Mouse (Mus musculus) neutrophil, adult 5-6 weeks (primary cell): Measurements from ENCODE around the gene Dyrk1a. TPM values are rescaled to one million over a fixed set of nuclear protein-coding genes. Genes with fewer than 3 reads are reported as not detected.

Source experiments
- ATAC-seq: fragments of 151-379, 151-347 bp; 2 replicates; pipeline ENCODE4 v1.8.0; 2017; ENCODE audit warnings: mild to moderate bottlenecking, moderate TSS enrichment; ENCODE audit not compliant: insufficient number of reproducible peaks, poor library complexity, low FRiP score, severe bottlenecking; ENCODE audit errors: extremely low read depth
- total RNA-seq: library from RNA; stranded (forward); fragments of 200-1000 nt; gene quantifications from 2 replicates; pipeline ENCODE4 v1.2.3, GENCODE M21; 2017

Gene Dyrk1a
- 113 and 124 TPM in 2 replicates for total RNA-seq

GRCm38 (mm10) chr16:94569229-94570176 lies at the start of gene Dyrk1a:
Dyrk1a (plus strand) TSS chr16:94570010.
- ATAC-seq = peak; percentile 90

- no peak for ATAC-seq
These were observed 46.0 kb upstream of the Dyrk1a start for GRCm38 (mm10) chr16:94523594-94524377.

DNA sequence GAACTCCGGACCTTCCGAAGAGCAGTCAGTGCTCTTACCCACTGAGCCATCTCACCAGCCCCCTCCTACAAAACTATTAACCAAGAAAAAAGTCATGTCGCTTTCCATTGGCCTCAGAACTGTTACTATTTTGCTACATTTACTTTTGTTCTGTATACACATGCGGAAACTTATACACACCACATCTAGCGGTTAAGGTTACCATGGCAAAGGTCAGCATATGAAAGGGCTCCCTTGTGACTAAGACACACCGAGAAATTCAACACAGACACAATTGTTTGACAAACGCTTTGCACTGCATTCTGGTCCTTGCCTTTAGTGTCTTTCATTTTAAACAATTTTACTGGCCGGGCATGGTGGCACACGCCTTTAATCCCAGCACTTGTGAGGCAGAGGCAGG lies 45.1 kb upstream of the Dyrk1a start:
- ATAC-seq = no peak

GRCm38 (mm10) chr16:94525955-94526343 lies 43.9 kb upstream of the Dyrk1a start:
- ATAC-seq = no peak

GRCm38 (mm10) chr16:94526344-94527151 lies 43.3 kb upstream of the Dyrk1a start, which contains the start of gene Vps26c:
Vps26c (minus strand) TSS chr16:94526830.
- ATAC-seq = peak; percentile 82

GRCm38 (mm10) chr16:94527152-94527534 lies 42.7 kb upstream of the Dyrk1a start:
- no peak for ATAC-seq

DNA sequence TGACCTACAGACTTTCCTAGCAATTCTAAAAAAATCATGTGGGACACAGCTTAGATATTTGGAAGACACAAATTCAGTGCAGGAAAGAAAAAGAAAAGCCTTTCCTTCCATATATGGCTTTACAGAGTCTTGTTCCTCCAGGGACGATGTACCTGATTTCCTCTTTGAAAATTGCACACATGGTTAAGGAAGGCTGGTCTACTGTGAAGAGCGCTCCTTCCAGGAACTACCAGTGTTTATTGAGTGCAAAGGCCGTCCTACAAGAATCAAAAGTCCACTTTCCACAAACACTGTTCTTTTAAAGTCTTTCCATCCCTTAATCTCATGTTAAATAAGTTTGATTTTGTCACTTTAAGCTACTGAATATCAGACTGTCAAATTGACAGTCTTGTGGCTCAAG lies 42.3 kb upstream of the Dyrk1a start:
- ATAC-seq = no peak

- ATAC-seq = no peak
These were observed 38.5 kb upstream of the Dyrk1a start for GRCm38 (mm10) chr16:94531268-94531667.

DNA sequence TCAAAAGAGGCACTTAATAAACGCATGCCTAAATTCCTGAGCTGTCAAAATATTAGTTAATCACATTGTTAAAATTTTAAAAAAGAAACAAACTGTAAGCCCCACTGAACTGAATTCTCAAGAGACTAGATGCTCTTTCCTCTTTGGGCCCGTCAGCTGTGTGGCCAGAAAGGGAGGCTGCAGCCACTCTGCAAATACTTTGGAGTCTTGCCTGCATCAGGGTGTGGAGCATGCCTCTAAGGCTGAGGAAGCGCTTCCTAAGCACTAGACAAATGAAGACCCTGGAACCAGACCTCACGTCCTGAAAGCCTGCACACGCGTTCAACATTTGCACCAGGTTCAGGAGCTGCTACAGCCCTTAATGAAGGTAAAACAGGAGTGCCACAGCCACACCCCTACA lies 36.1 kb upstream of the Dyrk1a start:
- no peak for ATAC-seq

GRCm38 (mm10) chr16:94535716-94536115 lies 34.1 kb upstream of the Dyrk1a start:
- ATAC-seq = no peak

DNA sequence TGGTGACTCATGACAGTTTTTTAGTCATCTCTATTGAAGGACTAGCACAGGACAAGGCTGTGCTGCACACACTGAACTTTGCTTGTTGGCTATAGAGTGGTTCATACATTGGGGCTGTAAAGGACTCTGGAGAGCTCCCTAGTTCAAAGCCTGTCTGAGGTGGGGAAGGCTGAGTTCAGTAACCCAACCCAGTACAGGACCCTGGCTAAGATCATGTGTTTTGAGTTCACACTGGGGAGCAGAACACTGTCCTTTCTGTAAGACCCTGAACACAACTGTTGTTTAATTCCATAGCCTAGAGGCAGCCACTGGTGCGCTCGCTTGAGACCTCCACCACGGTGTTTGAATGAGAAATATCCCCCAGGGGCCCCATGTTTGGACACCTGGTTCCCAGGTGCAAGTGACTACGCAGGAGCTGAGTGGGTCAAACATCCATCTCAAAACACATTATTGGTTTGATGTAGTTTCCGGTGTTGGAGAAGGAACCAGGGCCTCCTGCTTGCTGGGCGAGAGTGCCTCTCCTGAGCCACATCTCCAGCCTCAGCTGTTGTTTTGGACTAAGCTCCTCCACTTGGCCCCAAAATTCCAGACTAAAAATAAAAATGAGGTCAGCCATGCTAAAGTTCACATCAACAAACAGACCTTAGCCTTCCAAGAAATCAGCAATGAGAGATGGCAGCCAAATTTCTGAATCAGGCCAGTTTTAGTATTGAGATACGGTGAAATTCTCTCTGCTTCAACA lies 33.2 kb upstream of the Dyrk1a start:
- no peak for ATAC-seq

DNA sequence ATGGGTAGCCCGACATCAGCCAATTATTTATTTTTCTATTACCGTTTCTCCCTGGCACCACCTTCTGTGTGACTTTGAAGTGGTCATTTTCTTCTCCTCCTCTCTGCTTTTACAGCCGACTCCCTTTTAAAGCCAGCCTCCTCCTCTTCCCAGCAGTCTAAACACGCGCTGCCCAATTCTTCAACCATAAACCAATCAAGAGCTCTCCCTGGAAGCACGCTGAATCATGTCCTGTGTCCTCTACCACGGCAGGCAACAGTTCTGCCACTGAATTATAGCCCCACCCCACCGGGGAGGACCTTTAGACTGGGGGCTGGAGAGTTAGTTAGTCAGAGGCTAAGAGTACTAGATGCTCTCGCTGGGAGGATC lies 32.7 kb upstream of the Dyrk1a start:
- no peak for ATAC-seq

DNA sequence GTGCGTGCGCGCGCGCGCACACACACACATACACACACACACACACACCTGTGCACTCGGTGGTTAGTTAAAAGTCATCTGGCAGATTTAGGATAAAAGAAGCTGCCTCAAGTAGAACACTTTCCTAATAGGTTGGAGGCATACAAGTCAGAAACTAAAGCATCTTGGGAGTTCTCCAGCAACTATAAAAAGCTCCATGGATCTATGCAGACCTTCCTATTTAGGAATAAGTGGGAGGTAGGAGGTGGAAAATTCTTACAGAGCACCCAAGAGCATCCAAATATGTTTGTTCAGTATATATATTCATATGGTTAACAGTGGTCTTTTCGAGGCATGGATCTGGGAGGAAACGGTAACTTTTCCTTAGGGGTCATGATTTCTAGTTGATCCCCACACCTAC lies 29.7 kb upstream of the Dyrk1a start:
- ATAC-seq = no peak

- ATAC-seq = no peak
These were observed 26.9 kb upstream of the Dyrk1a start for GRCm38 (mm10) chr16:94542898-94543297.

GRCm38 (mm10) chr16:94544540-94545105 lies 25.2 kb upstream of the Dyrk1a start:
- no peak for ATAC-seq

DNA sequence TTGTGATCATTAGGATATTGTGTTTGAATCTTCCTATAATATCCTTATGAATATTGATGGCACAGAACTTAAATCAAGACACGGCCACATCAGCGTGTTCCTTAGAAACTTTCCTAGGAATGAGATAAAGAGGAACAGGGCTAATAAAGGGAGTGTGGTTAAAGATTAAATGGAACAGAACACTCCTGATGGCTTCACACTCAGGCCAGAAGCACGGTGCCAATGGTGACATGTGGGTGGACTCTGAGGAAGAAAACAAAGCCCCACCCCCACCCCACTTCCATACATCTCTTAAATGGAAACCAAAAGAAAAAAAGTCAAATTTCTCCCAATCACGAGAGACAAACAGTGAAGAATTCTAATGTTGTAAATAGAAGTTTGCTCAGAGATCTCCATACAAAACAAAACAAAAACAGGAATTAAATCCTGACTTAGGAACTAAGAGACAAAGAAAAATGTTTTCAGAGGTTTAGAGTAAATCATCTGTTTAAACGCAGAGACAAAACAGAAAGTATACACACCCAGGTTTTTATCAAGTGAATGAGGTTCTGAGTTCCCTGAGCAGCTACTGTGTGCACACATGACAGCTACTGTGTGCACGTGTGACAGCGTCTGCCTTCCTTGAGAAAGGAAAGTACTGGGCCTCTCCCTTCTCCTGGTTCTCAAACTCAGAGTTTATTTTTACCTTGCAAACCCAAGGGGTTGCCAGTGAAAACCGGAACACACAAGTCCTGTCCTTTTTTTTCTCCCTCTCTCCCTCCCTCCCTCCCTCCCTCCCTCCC lies 23.8 kb upstream of the Dyrk1a start:
- ATAC-seq = no peak

- no peak for ATAC-seq
These were observed 20.0 kb upstream of the Dyrk1a start for GRCm38 (mm10) chr16:94549813-94550212.

DNA sequence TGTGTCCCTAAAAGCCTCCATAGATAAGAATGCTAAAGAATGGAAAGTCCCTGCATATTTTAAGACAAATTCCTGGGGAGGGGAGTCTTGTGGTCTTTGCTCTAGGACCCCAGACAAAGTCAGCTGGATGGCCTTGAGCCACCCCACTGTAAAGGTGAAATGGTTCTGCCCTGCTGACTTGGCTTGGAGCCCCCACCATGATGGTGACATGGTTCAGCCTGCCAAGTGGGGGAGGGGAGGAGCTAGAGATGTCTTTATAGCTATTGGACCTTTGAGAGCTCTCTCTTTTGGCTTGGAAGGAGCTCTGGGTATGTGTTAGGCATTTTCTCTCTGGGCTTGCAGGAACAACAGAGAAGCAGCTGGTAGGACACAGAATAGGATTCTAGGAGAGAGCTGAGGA lies 17.9 kb upstream of the Dyrk1a start:
- ATAC-seq = no peak
